31 mouse cellular contexts compared by ENCODE assay signal in genomic region chr10:18142231-18142630, GRCm38 (mm10).
DNase-seq lines count a peak whose midpoint lies in the region; ATAC-seq and TF ChIP-seq lines count a peak whose summit lies in the region.
"Had no signal": no experiment of that assay in that cellular context is flagged by ENCODE, and none has a peak within 500 bp of the region (broad histone marks: within the 10 kb centered on the region; RNA-seq: fewer than 3 reads in every experiment).

No protein-coding gene starts in this region.

- WGBS in heart, postnatal 0 days: 84% methylated on average over 6 of the region's 6 CpGs
- WGBS in heart, embryonic 12.5 days: 80% methylated on average over 6 of the region's 6 CpGs
- WGBS in hindbrain, embryonic 10.5 days: 88% methylated on average over 6 of the region's 6 CpGs

- no peaks in the 10 kb centered on the region for H3K36me3 ChIP-seq in heart, postnatal 0 days (replicated peaks; ENCODE audit: control insufficient read depth, insufficient read depth, low read length)
- no peaks in the 10 kb centered on the region for H3K36me3 ChIP-seq in heart, embryonic 12.5 days
- no peaks in the 10 kb centered on the region for H3K36me3 ChIP-seq in hindbrain, embryonic 10.5 days
- H3K36me3 ChIP-seq: embryonic facial prominence, embryonic 12.5 days; hindbrain, embryonic 15.5 days; intestine, embryonic 15.5 days; liver, embryonic 12.5 days; neural tube, embryonic 12.5 days had no signal

- no peak for TF ChIP-seq EP300 in heart, postnatal 0 days (IDR thresholded peaks at IDR 0.05; ENCODE audit: low read depth)

- H3K4me1 ChIP-seq in heart, postnatal 0 days (ENCODE audit: control insufficient read depth, insufficient read depth): peaks cover 9% of the 10 kb centered on the region; the same call in 1 of the 2 replicates
- H3K4me1 ChIP-seq in heart, embryonic 12.5 days (replicated peaks): peaks cover 4% of the 10 kb centered on the region; the same call in 1 of the 2 replicates
- H3K4me1 ChIP-seq in hindbrain, embryonic 10.5 days (replicated peaks): no peaks in the 10 kb centered on the region
- H3K4me1 ChIP-seq: embryonic facial prominence, embryonic 12.5 days; hindbrain, embryonic 15.5 days; intestine, embryonic 15.5 days; liver, embryonic 12.5 days; neural tube, embryonic 12.5 days had no signal

- no peak overlapping the region for H3K4me2 ChIP-seq in heart, postnatal 0 days (ENCODE audit: low read depth, low read length)
- H3K4me2 ChIP-seq in heart, embryonic 12.5 days: no peak overlapping the region
- H3K4me2 ChIP-seq: embryonic facial prominence, embryonic 12.5 days; heart, embryonic 11.5 days; hindbrain, embryonic 15.5 days; intestine, embryonic 15.5 days; liver, embryonic 12.5 days; neural tube, embryonic 12.5 days had no signal

- no peak overlapping the region for H3K9ac ChIP-seq in heart, postnatal 0 days (replicated peaks; ENCODE audit: low read depth, low read length)
- H3K9ac ChIP-seq in heart, embryonic 12.5 days: no peak overlapping the region
- H3K9ac ChIP-seq: embryonic facial prominence, embryonic 12.5 days; hindbrain, embryonic 15.5 days; intestine, embryonic 15.5 days; liver, embryonic 12.5 days; liver, postnatal 0 days; neural tube, embryonic 12.5 days had no signal

- H3K9me3 ChIP-seq in heart, postnatal 0 days (replicated peaks; ENCODE audit: control insufficient read depth, low read length): no peaks in the 10 kb centered on the region
- no peaks in the 10 kb centered on the region for H3K9me3 ChIP-seq in heart, embryonic 12.5 days (replicated peaks)
- no peaks in the 10 kb centered on the region for H3K9me3 ChIP-seq in hindbrain, embryonic 10.5 days
- H3K9me3 ChIP-seq: embryonic facial prominence, embryonic 12.5 days; hindbrain, embryonic 15.5 days; intestine, embryonic 15.5 days; liver, embryonic 12.5 days; neural tube, embryonic 12.5 days had no signal

- no peaks in the 10 kb centered on the region for H3K27me3 ChIP-seq in heart, postnatal 0 days (ENCODE audit: control insufficient read depth, insufficient read depth, low read length)
- H3K27me3 ChIP-seq in heart, embryonic 12.5 days (replicated peaks): no peaks in the 10 kb centered on the region
- no peaks in the 10 kb centered on the region for H3K27me3 ChIP-seq in hindbrain, embryonic 10.5 days (ENCODE audit: insufficient read depth, poor library complexity, severe bottlenecking)
- H3K27me3 ChIP-seq: embryonic facial prominence, embryonic 12.5 days; hindbrain, embryonic 15.5 days; intestine, embryonic 15.5 days; liver, embryonic 12.5 days; neural tube, embryonic 12.5 days had no signal

- no peak overlapping the region for H3K4me3 ChIP-seq in heart, postnatal 0 days (ENCODE audit: low read depth, low read length)
- no peak overlapping the region for H3K4me3 ChIP-seq in heart, embryonic 12.5 days
- H3K4me3 ChIP-seq in hindbrain, embryonic 10.5 days: no peak overlapping the region
- H3K4me3 ChIP-seq: embryonic facial prominence, embryonic 12.5 days; hindbrain, embryonic 15.5 days; intestine, embryonic 15.5 days; liver, embryonic 12.5 days; neural tube, embryonic 12.5 days had no signal

- ATAC-seq in heart, postnatal 0 days (ENCODE audit: insufficient read depth, low read depth): no peak
- ATAC-seq in heart, embryonic 12.5 days (ENCODE audit: insufficient number of reproducible peaks, low FRiP score): no peak
- ATAC-seq: forebrain, embryonic 14.5 days; intestine, embryonic 15.5 days; liver, embryonic 12.5 days; lung, postnatal 0 days; midbrain, embryonic 16.5 days had no signal

- H3K27ac ChIP-seq in heart, postnatal 0 days (ENCODE audit: low read depth): 0 out of 2 replicates have a peak overlapping the region, but pooled peaks have one; percentile 14
- no peak overlapping the region for H3K27ac ChIP-seq in heart, embryonic 12.5 days (ENCODE audit: poor library complexity, severe bottlenecking)
- H3K27ac ChIP-seq in hindbrain, embryonic 10.5 days: no peak overlapping the region
- H3K27ac ChIP-seq: embryonic facial prominence, embryonic 12.5 days; hindbrain, embryonic 15.5 days; intestine, embryonic 15.5 days; kidney, postnatal 0 days; liver, embryonic 12.5 days; macrophage; neural tube, embryonic 12.5 days; stomach, postnatal 0 days had no signal

- TF ChIP-seq CTCF in heart, postnatal 0 days (IDR thresholded peaks at IDR 0.05; ENCODE audit: low read depth): no peak

- no peak for DNase-seq in heart, postnatal 0 days (ENCODE audit: low spot score)
- peak; percentile 80 for DNase-seq in CD4-positive, CD25-positive, alpha-beta regulatory T cell, adult 2 months (ENCODE audit: low read depth, low spot score)
- DNase-seq in induced T-regulatory cell, adult 2 months (ENCODE audit: low read depth): peak; percentile 89
- peak; percentile 29 for DNase-seq in thymus, postnatal 14 days
- DNase-seq in hindbrain, embryonic 10.5 days (ENCODE audit: low spot score): no peak
- no peak for DNase-seq in retina, postnatal 1 day
- no peak for DNase-seq in right cerebral cortex, postnatal 36 days (ENCODE audit: low spot score in 2 of 2)
- DNase-seq: adrenal gland, postnatal 25 days; cerebellum, adult 11-12 months; cerebellum, adult 9-11 months; embryo, embryonic 11 days; gastrocnemius, postnatal 14 days; heart, postnatal 10 days; kidney, adult 8-10 months; kidney, postnatal 4 days; layer of hippocampus, postnatal 36 days; left cerebral cortex, postnatal 4 days; liver, postnatal 0 days had no signal

Comparison
In these comparisons a context has a peak if more than half of its experiments do, and no peak if none do; other contexts are left out.
1. DNase-seq: peak in CD4-positive, CD25-positive, alpha-beta regulatory T cell, adult 2 months (single experiment), induced T-regulatory cell, adult 2 months (single experiment) and thymus, postnatal 14 days (single experiment); none in heart, postnatal 0 days (single experiment), hindbrain, embryonic 10.5 days (single experiment), retina, postnatal 1 day (single experiment) and right cerebral cortex, postnatal 36 days (0 of 2).